Mouse (Mus musculus) small intestine, adult 2 months (tissue): ENCODE results near the gene Poll.

Experiments used
- CTCF ChIP-seq: fragments of 200-500 bp; IDR thresholded peaks from 2 replicates; pipeline ENCODE4 v1.5.1; 2012; ENCODE audit warnings: low read depth, mild to moderate bottlenecking, control low read depth, inconsistent platforms, low read length, moderate library complexity, mixed read lengths; ENCODE audit not compliant: insufficient replicate concordance, insufficient read length; ENCODE audit errors: extremely low read depth
- POLR2A ChIP-seq: fragments of 200-500 bp; IDR thresholded peaks from 2 replicates; pipeline ENCODE4 v1.6.1; 2012; ENCODE audit warnings: low read depth, mild to moderate bottlenecking, control low read depth, inconsistent platforms, low read length, moderate library complexity

DNA sequence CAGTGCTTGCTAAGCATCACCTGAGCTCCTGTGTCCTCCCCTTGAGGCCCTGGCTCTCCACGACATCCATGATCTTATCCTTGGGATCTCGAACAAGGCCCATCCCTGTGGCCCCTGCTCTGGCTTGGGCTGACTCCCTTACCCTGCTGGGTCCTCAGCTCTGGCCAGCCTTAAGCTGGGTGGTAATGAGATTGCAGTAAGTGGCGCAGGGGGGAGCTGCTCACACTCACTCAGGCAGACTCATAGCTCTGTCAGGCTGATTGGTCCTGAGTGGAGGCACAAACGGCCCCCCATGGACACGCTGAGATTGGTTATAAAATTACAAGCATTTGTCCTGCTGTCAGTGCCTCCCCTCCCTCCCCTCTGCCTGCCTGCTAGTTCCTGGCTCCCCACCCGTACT lies 24.4 kb downstream of the Poll start:
- TF ChIP-seq POLR2A (no peak), CTCF (no peak)
